Mouse (Mus musculus) forebrain, embryonic 14.5 days (tissue): ENCODE measurements around the gene Sema4d. TPM values are rescaled to one million over a fixed set of nuclear protein-coding genes. Genes with fewer than 3 reads are reported as not detected.

Experiments used
- ATAC-seq: fragments of 200-750 bp; cut with Nextera tagmentation; 2 replicates; pipeline ENCODE4 v1.8.0; 2017; ENCODE audit warnings: mild to moderate bottlenecking, moderate library complexity
- DNase-seq: peaks from one replicate; pipeline ENCODE4 v3.0.0-alpha.2; 2015; ENCODE audit warnings: low spot score
- H3K27ac ChIP-seq: fragments of 300-500 bp; sonication (generic); 2 replicates; pipeline ENCODE4 v1.5.1; 2014; ENCODE audit warnings: low read depth, mild to moderate bottlenecking, control low read depth, low read length, moderate library complexity
- H3K27me3 ChIP-seq: fragments of 300-500 bp; sonication (generic); replicated peaks from 2 replicates; pipeline ENCODE4 v1.6.1; 2014; ENCODE audit warnings: low read length, control low read depth, mixed read lengths; ENCODE audit not compliant: control insufficient read depth, insufficient read depth
- H3K36me3 ChIP-seq: fragments of 300-500 bp; sonication (generic); 2 replicates; pipeline ENCODE4 v1.6.1; 2014; ENCODE audit warnings: low read length, control low read depth; ENCODE audit not compliant: control insufficient read depth, insufficient read depth
- H3K4me1 ChIP-seq: fragments of 300-500 bp; sonication (generic); 2 replicates; pipeline ENCODE4 v1.6.1; 2014; ENCODE audit warnings: antibody characterized with exemption, low read length, control low read depth; ENCODE audit not compliant: control insufficient read depth, insufficient read depth
- H3K4me2 ChIP-seq: fragments of 300-500 bp; sonication (generic); 2 replicates; pipeline ENCODE4 v1.6.1; 2014; ENCODE audit warnings: mild to moderate bottlenecking, control low read depth, low read length
- H3K4me3 ChIP-seq: fragments of 300-500 bp; sonication (generic); 2 replicates; pipeline ENCODE4 v1.5.1; 2014; ENCODE audit warnings: low read depth, low read length, control low read depth
- H3K9ac ChIP-seq: fragments of 300-500 bp; sonication (generic); 2 replicates; pipeline ENCODE4 v1.6.1; 2014; ENCODE audit warnings: mild to moderate bottlenecking, low read length, control low read depth, moderate library complexity
- H3K9me3 ChIP-seq: fragments of 300-500 bp; sonication (generic); replicated peaks from 2 replicates; pipeline ENCODE4 v1.6.1; 2016; ENCODE audit warnings: low read length, control low read depth, mixed read lengths; ENCODE audit not compliant: control insufficient read depth
- WGBS: fragments of 180-500 bp; shearing (Covaris S2); extraction: QIAGEN DNeasy Blood & Tissue Kit; methylation state at CpG from one replicate; pipeline ENCODE4 v1.1.7; 2014; 5-methylcytosine and 5-hydroxymethylcytosine counted together
- polyA plus RNA-seq: library from polyadenylated mRNA; unstranded; fragments of >200 nt; fragmentation: Nextera tagmentation; extraction: Ambion mirVana; gene quantifications from 2 replicates; pipeline ENCODE4 v1.2.1, GENCODE M21; 2014

Gene Sema4d
- polyA plus RNA-seq, 1 experiment from 2014 or later = 12.7 TPM

DNA sequence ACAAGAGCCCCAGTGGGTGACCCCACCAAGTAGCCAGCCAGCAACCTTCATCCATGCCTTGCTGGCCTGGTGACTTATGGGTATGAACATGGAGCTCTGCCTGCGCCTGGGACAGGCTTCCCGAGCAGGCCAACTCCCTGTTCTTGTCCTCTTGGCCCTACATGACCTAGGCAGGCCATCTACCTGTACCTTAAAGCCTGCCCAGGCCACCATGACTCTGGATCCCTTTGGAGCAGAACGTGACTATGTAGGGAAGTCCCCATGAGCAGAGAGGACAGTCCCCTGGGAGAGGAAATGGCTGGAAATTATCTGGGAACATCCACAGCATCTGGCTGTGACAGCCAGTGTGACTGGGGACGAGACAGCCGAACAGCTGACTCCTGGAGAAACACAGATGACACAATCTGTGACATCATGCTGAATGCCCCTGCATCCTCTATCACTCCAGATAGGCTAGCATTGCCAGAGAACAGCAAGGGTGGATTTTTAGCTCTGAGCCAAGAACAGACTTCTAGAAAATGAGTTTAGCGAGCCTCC is 15.7 kb downstream of the Sema4d start:
- Histone ChIP-seq H3K9ac (peak overlapping the region; percentile 32; the same call in 1 of the 2 replicates), H3K27ac (peak overlapping the region; percentile 80), H3K36me3 (no peaks in the 10 kb centered on the region), H3K4me3 (no peak overlapping the region), H3K27me3 (no peaks in the 10 kb centered on the region), H3K4me2 (peak overlapping the region; percentile 39), H3K9me3 (no peaks in the 10 kb centered on the region), H3K4me1 (peaks cover 20% of the 10 kb centered on the region)
- peak; percentile 6; the same call in 1 of the 2 replicates for ATAC-seq
- WGBS = 41% methylated on average over 6 of the region's 6 CpGs
- no peak for DNase-seq

DNA sequence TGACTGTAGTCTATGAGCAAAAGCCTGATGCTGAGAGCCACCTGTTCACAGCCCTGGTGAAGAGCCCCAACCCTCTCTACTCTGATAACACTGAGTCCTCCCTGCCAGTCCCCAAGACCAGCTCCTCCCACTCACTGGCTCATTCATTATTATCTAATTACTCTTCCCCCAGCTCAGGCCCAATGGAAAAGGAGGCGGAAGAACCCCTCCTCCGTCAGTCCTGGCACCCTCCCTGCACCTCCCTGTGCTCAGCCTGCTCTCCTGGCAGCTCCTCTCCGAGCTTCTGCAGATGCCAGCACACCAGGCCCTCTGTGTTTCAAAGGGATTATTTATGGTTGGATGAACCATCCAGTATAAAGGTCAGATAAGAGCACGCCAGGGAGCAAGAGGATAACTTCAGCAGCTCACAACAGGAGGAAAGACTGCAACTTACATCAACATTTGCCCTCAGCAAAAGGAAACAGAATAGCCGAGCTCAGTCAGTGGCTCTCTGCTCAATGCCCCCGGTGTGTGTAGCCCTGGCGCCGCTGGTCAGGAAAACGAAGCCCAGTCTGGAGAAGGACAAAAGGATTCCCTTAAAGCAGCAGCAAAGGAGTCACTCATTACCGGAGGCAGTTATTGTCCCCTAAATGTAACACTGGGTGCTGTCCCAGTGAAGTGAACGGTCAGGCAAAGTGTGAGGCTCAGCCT is 16.4 kb downstream of the Sema4d start:
- peak overlapping the region; percentile 32; the same call in 1 of the 2 replicates for H3K9ac ChIP-seq
- no peaks in the 10 kb centered on the region for H3K9me3 ChIP-seq
- H3K4me1 ChIP-seq = peaks cover 20% of the 10 kb centered on the region
- H3K4me2 ChIP-seq = peak overlapping the region; percentile 39
- DNase-seq (peak; percentile 88), ATAC-seq (peak; percentile 91)
- 4% methylated on average over 11 of the region's 11 CpGs for WGBS
- no peaks in the 10 kb centered on the region for H3K36me3 ChIP-seq
- no peaks in the 10 kb centered on the region for H3K27me3 ChIP-seq
- H3K27ac ChIP-seq = peak overlapping the region; percentile 80
- no peak overlapping the region for H3K4me3 ChIP-seq

DNA sequence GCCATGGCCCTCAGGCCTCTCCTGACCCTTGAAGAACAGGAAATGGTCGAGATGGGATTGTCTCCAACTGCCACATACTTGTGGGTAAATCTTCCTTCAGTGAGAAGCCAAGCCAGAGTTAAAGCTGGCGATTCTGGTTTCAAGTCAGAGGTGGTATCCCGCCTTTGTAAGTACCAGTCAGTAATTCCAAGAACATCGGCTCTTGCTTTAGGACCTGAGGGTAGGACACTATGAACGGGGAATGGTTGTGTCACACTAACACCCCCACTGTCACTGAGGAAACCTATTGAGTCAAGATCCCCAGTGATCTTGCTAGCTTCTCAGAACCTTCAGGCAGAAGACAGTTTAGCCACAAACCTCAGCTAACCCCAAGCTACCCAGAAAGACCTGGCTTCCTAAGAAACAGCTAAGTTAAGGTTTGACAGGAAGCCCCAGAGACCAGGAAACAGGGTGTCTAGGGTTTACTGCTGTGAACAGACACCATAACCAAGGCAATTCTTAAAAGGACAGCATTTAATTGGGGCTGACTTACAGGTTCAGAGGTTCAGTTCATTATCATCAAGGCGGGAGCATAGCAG is 17.3 kb downstream of the Sema4d start:
- Histone ChIP-seq H3K27ac (no peak overlapping the region), H3K4me3 (no peak overlapping the region), H3K4me2 (no peak overlapping the region), H3K27me3 (no peaks in the 10 kb centered on the region), H3K4me1 (peaks cover 20% of the 10 kb centered on the region), H3K36me3 (no peaks in the 10 kb centered on the region), H3K9me3 (no peaks in the 10 kb centered on the region), H3K9ac (no peak overlapping the region)
- no peak for DNase-seq
- WGBS = 86% methylated on average over 6 of the region's 6 CpGs
- ATAC-seq = no peak

DNA sequence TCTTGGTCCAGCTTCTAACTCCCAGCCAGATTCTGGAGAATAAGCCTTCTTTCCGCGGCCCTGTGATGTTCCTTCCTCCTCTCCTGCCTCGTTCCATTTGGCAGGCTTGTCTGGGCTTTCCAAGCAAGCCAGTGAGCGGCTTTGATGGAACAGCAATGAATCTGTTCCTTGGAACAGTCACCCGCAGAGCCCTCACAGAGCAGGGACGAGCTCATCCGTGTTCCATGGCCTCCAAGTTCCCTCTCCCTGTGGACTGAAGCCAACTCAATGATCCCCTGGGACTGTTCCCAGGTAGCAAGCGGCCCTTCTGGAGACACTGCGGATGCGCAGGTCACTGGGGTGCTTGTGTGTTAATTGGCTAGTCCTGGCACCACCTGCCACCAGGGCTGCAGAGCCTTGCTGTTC is 21.7 kb downstream of the Sema4d start:
- 74% methylated on average over 10 of the region's 10 CpGs for WGBS
- Histone ChIP-seq H3K4me1 (peaks cover 4% of the 10 kb centered on the region; the same call in 1 of the 2 replicates), H3K27ac (no peak overlapping the region)

DNA sequence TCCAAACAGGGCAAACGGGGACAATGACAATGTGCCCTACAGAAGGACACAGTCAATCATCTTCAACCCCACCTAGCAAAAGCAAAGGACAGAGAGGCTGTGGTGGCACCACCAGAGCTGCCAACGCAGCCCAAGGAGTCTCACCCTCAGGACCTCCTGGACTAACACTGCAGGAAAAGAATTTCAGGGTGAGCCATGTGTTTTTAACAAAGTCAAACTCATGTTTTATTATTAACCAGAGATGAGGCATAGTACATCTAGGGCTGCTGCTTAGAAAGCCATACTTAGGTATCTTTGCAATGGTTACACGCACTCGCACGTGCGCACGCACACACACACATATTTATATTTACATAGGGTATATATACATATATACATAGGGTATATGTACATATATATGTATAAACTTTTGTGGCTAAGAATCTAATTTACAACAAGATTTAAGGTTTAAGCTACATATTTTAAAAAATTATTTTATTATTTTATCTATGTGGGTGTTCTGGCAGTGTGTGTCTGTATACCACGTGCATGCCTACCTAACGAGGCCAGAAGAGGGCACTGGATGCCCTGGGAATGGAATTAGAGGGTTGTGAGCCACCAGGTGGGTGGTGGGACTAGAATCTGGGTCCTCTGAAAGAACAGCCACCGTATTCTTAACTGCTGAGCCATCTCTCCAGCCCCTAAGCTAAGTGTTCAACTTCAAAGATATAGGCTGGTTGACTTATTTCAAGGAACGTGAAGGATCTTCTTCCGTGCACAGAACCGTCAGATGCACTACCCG is 22.7 kb downstream of the Sema4d start:
- no peak overlapping the region for H3K4me3 ChIP-seq
- H3K4me1 ChIP-seq = no peaks in the 10 kb centered on the region
- H3K9ac ChIP-seq = no peak overlapping the region
- ATAC-seq = no peak
- 93% methylated on average over 14 of the region's 14 CpGs for WGBS
- H3K27ac ChIP-seq = no peak overlapping the region
- no peaks in the 10 kb centered on the region for H3K9me3 ChIP-seq
- H3K27me3 ChIP-seq = no peaks in the 10 kb centered on the region
- H3K4me2 ChIP-seq = no peak overlapping the region
- H3K36me3 ChIP-seq = no peaks in the 10 kb centered on the region
- DNase-seq = no peak

More for the DNA sequence above, 21.7 kb downstream of the Sema4d start:
- DNase-seq (no peak), ATAC-seq (no peak)
- H3K9me3 ChIP-seq = no peaks in the 10 kb centered on the region
- no peaks in the 10 kb centered on the region for H3K27me3 ChIP-seq
- no peaks in the 10 kb centered on the region for H3K36me3 ChIP-seq
- no peak overlapping the region for H3K9ac ChIP-seq
- H3K4me2 ChIP-seq = no peak overlapping the region
- H3K4me3 ChIP-seq = no peak overlapping the region

DNA sequence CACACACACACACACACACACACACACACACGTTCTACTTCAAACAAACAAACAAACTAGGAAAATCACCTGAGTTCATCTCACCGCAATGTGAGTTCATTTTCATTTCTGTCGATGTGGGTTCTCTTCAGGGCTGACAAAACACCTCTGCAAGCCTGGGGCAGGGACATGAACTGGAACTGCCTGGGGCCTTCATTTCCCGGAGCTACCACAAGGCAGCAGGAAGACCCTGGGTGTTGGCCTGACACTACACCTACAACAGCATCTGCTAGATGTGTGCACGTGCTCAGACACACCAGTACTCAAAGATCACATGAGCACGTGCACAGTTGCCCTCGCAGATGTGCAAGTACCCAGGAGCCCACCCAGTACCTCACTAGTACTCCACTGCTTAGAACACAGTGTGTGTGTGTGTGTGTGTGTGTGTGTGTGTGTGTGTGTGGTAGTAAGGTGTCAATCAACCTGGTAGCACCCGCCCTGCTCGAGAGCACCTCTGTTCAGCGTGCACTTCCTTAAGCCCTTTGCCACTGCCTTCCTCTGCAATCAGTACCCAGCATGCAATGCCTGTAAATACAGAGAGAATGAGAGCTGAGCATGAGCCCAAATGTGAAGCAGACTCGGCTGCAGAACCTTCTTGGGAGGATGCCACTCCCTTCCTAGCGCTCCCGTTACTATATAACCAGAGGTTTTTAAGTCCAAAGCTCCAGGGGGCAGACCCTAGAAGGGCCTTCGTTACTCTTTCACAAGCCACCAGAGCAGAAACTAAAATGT is 25.4 kb downstream of the Sema4d start:
- no peaks in the 10 kb centered on the region for H3K9me3 ChIP-seq
- no peak overlapping the region for H3K27ac ChIP-seq
- no peak for ATAC-seq
- peaks cover 2% of the 10 kb centered on the region; the same call in 1 of the 2 replicates for H3K4me1 ChIP-seq
- H3K36me3 ChIP-seq = no peaks in the 10 kb centered on the region
- H3K9ac ChIP-seq = no peak overlapping the region
- no peaks in the 10 kb centered on the region for H3K27me3 ChIP-seq
- no peak for DNase-seq
- WGBS = 87% methylated on average over 14 of the region's 14 CpGs
- H3K4me3 ChIP-seq = no peak overlapping the region
- no peak overlapping the region for H3K4me2 ChIP-seq

DNA sequence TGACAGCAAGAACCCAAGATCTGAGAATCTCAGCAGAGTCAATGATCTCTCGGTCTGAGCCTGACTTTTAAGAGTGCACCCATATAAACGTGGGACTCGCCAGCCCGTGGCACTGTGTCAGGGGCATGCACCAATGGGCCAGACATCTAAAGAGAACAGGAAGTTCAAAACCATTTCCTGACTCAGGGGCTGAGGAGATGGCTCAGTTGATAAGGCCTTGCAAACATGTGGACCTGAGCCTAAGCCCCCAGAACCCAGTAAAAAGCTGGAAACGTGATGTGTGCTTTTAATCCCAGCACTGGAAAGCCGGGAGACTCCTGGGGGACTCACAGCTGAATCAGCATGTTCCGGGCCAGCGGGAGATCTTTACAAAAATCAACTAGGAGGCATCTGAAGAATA is 26.0 kb downstream of the Sema4d start:
- no peak overlapping the region for H3K4me3 ChIP-seq
- DNase-seq = no peak
- H3K36me3 ChIP-seq = no peaks in the 10 kb centered on the region
- H3K9me3 ChIP-seq = no peaks in the 10 kb centered on the region
- ATAC-seq = no peak
- WGBS = 91% methylated on average over 8 of the region's 8 CpGs
- H3K27ac ChIP-seq = no peak overlapping the region
- no peaks in the 10 kb centered on the region for H3K27me3 ChIP-seq
- H3K4me2 ChIP-seq = no peak overlapping the region
- H3K4me1 ChIP-seq = peaks cover 4% of the 10 kb centered on the region
- no peak overlapping the region for H3K9ac ChIP-seq

DNA sequence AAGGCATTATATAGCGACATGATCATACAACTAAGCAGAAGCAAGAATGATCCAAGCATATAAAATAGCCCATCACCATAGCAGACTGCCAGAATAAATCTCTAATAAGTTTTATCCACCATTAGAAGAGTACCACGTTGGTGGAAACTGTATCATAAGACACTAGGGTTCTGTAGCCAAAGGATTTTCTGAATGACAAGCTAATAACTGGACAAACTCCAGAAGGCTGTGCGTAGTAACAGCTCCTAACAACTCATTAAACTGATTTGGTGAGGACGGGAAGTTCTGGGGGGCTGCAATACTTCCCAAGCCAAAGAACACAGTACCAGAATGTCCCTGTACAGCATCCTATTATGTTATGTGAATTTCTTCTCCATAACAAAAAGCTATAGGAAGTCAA is 26.8 kb downstream of the Sema4d start:
- Histone ChIP-seq H3K27ac (no peak overlapping the region), H3K9me3 (no peaks in the 10 kb centered on the region), H3K9ac (no peak overlapping the region), H3K27me3 (no peaks in the 10 kb centered on the region), H3K4me2 (no peak overlapping the region), H3K36me3 (no peaks in the 10 kb centered on the region), H3K4me1 (peaks cover 11% of the 10 kb centered on the region), H3K4me3 (no peak overlapping the region)
- DNase-seq (no peak), ATAC-seq (no peak)
- WGBS = 81% methylated on average over 4 of the region's 4 CpGs
